Mouse (Mus musculus) cerebellum, adult 2 months (tissue): Measurements from ENCODE around the gene Olfr96. TPM values are rescaled to one million over a fixed set of nuclear protein-coding genes. Genes with fewer than 3 reads are reported as not detected.

Experiments used
- DNase-seq, 2 experiments: peaks; one replicate each; pipeline ENCODE4 v3.0.0; 2021
- H3K27ac ChIP-seq: fragments of 200-500 bp; 2 replicates; pipeline ENCODE4 v1.5.1; 2012; ENCODE audit warnings: low read length, control low read depth, inconsistent platforms; ENCODE audit not compliant: insufficient read depth
- H3K27me3 ChIP-seq: fragments of 200-500 bp; 2 replicates; pipeline ENCODE4 v1.6.1; 2012; ENCODE audit warnings: inconsistent platforms, mild to moderate bottlenecking, low read length, moderate library complexity; ENCODE audit not compliant: control insufficient read depth, insufficient read depth
- H3K4me1 ChIP-seq: fragments of 200-500 bp; 2 replicates; pipeline ENCODE4 v1.6.1; 2011; ENCODE audit warnings: low read length; ENCODE audit not compliant: control insufficient read depth, insufficient read depth
- H3K4me3 ChIP-seq: fragments of 200-500 bp; replicated peaks from 2 replicates; pipeline ENCODE3; 2011; ENCODE audit warnings: mild to moderate bottlenecking, low read depth, low read length, control low read depth; ENCODE audit not compliant: insufficient read depth
- CTCF ChIP-seq: fragments of 200-500 bp; IDR thresholded peaks from 2 replicates; pipeline ENCODE4 v1.5.1; 2011; ENCODE audit warnings: low read depth, mild to moderate bottlenecking, control low read depth, low read length, moderate library complexity, borderline replicate concordance; ENCODE audit not compliant: insufficient read depth
- POLR2A ChIP-seq: fragments of 200-500 bp; IDR thresholded peaks from 2 replicates; pipeline ENCODE4 v1.6.1; 2011; ENCODE audit warnings: low read length, control low read depth, borderline replicate concordance; ENCODE audit not compliant: insufficient read depth
- WGBS: fragments of 180-500 bp; shearing (Covaris S2); methylation state at CpG from one replicate; pipeline ENCODE4 v1.1.7; 2018; 5-methylcytosine and 5-hydroxymethylcytosine counted together
- polyA plus RNA-seq: library from polyadenylated mRNA; depleted of rRNA; stranded (reverse); fragments of >200 nt; gene quantifications from 2 replicates; pipeline ENCODE4 v1.2.3, GENCODE M21; 2012; rRNA removed

Gene Olfr96
- polyA plus RNA-seq, 1 experiment, result not detected

DNA sequence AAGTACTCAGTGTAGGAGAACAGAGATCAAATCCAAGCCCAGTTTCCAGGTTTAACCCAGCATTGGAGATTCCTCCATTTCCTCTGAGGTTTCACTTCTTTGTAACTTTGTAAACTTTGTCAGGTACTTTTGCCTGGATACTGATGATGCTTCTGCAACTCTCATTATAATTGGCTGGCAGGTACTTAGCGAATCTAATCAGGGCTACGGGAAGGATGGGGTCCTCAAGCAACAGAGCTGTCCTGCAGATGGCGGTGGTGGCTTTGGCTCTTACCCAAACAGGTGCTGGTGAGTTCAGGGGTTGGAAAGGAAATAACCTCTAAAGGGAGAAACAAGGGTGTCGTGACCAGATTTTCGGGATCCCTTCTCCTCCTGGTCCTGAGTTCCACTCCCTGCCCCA, 26.8 kb downstream of the Olfr96 start:
- H3K27me3 ChIP-seq, result no peaks in the 10 kb centered on the region

DNA sequence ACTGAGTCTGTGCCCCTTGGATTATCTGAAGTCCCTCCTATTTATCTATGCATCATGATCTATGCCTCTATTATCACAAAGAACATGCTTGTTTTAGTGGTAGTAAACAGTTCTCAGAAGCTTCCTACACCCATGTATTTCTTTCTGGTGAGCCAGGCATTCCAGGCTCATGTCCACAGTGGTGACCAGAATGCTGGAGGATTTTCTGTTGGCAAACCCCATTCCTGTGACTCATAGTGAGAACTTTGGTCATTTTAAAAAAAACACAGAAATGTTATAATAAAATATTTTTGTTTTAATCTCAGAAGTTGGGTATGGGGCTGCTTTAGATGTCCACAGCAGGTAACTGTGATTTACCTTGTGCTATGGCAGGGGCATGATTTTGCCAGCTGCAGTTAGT, 29.5 kb downstream of the Olfr96 start:
- Histone ChIP-seq H3K27me3 (no peaks in the 10 kb centered on the region), H3K27ac (no peak overlapping the region), H3K4me1 (no peaks in the 10 kb centered on the region), H3K4me3 (no peak overlapping the region)
- TF ChIP-seq POLR2A, result no peak
- DNase-seq, result no peak

More for the DNA sequence above, 26.8 kb downstream of the Olfr96 start:
- TF ChIP-seq POLR2A, result no peak
- TF ChIP-seq CTCF, result no peak
- no peak overlapping the region for H3K27ac ChIP-seq
- 27% methylated on average over 5 of the region's 5 CpGs for WGBS
- no peak overlapping the region for H3K4me3 ChIP-seq
- H3K4me1 ChIP-seq, result no peaks in the 10 kb centered on the region
- no peak for DNase-seq

DNA sequence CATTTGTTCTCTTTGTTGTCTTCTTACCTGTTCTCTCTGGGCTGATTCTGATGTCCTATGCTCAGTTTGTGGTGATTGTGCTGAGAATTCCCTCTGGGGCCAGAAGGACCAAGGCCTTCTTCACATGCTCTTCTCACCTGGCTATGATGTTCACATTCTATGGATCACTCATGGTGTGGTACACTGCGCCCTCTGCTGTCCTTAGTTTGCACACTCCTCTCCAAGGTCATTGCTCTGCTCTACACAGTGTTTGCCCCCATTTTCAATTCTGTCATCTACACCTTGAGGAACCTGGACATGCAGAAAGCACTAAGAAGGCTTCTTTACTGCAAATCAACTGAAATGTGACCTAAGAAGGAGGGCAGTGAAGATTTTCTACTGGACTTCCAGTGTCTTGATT, 30.6 kb downstream of the Olfr96 start:
- no peak for DNase-seq
- Histone ChIP-seq H3K27me3 (no peaks in the 10 kb centered on the region), H3K4me1 (no peaks in the 10 kb centered on the region), H3K27ac (no peak overlapping the region), H3K4me3 (no peak overlapping the region)
- WGBS, result 14% methylated on average over 1 of the region's 1 CpGs
- TF ChIP-seq CTCF, result peak; percentile 28; the same call in 1 of the 2 replicates
- TF ChIP-seq POLR2A, result no peak

DNA sequence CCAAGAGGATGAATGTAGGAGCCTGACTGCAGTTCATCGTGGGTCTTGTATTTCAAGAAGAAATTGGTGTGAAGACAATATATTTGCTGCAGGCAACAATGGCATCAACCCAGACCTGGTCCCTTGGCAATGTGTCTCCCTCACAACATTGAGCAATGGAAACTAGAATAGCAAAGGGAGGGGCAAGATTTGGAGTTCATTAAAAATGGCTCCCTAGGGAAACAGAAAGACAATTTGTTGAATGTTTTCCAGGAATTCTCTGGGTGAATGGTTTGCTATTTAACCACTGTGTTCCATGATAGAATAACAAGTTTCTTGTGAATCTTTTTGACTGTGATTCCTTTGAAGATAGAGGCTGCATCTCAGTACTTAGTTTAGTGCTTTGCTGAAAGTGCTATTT, 43.7 kb downstream of the Olfr96 start, which contains the start of gene Olfr98:
Gene Olfr98 (minus strand): TSS at position 124 of the 400 bp plus-strand sequence.
- no peak for DNase-seq
- 5% methylated on average over 1 of the region's 1 CpGs for WGBS

DNA sequence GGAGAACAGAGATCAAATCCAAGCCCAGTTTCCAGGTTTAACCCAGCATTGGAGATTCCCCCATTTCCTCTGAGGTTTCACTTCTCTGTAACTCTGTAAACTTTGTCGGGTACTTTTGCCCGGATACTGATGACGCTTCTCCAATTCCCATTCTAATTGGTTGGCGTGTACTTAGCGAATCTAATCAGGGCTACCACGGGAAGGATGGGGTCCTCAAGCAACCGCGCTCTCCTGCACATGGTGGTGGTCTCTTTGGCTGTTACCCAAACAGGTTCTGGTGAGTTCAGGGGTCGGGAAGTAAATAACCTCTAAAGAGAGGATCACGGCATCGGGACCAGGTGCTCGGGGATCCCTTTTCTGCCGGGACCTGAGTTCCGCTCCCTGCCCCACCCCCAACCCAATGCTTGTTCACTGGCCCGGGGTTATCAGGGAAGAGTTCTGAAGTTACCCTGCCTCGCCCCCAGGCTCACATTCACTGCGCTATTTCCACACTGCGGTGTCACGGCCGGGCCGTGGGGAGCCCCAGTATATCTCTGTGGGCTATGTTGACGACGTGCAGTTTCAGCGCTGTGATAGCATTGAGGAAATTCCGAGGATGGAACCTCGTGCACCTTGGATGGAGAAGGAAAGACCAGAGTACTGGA, 50.2 kb downstream of the Olfr96 start, which contains the start of gene H2-M3:
Gene H2-M3 (plus strand): TSS at position 163 of the 644 bp plus-strand sequence.
- peak; percentile 58 to 70 for DNase-seq
- no peak within 1 kb of the TSS for H3K27ac ChIP-seq
- no peaks in the 10 kb centered on the region for H3K4me1 ChIP-seq
- H3K4me3 ChIP-seq, result peak within 1 kb of the TSS; percentile 67
- WGBS, result 1% methylated on average over 26 of the region's 26 CpGs
- no peaks in the 10 kb centered on the region for H3K27me3 ChIP-seq
- TF ChIP-seq CTCF (no peak), POLR2A (no peak)

More for the DNA sequence above, 43.7 kb downstream of the Olfr96 start, which contains the start of gene Olfr98:
- Histone ChIP-seq H3K27ac (no peak within 1 kb of the TSS), H3K4me3 (no peak within 1 kb of the TSS), H3K27me3 (no peaks in the 10 kb centered on the region), H3K4me1 (no peaks in the 10 kb centered on the region)
- TF ChIP-seq CTCF (no peak), POLR2A (no peak)

DNA sequence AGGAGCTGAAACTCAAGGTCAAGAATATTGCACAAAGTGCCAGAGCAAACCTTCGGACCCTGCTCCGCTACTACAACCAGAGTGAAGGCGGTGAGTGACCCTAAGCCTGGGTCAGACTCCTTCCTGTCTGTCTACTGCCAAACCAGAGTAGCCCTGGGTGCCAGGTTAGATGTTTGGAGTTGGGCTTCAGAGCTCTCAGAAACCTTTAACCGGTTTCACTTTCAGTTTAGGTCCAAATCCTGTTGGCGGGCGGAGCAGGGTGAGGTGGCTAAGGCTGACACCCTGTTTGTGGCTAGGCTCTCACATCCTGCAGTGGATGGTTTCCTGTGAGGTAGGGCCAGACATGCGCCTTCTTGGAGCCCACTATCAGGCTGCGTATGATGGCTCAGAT, 50.8 kb downstream of the Olfr96 start:
- TF ChIP-seq CTCF (no peak), POLR2A (no peak)
- H3K27me3 ChIP-seq, result no peaks in the 10 kb centered on the region
- H3K4me1 ChIP-seq, result no peaks in the 10 kb centered on the region
- no peak for DNase-seq
- H3K4me3 ChIP-seq, result peak overlapping the region; percentile 67
- 65% methylated on average over 8 of the region's 8 CpGs for WGBS
- no peak overlapping the region for H3K27ac ChIP-seq

DNA sequence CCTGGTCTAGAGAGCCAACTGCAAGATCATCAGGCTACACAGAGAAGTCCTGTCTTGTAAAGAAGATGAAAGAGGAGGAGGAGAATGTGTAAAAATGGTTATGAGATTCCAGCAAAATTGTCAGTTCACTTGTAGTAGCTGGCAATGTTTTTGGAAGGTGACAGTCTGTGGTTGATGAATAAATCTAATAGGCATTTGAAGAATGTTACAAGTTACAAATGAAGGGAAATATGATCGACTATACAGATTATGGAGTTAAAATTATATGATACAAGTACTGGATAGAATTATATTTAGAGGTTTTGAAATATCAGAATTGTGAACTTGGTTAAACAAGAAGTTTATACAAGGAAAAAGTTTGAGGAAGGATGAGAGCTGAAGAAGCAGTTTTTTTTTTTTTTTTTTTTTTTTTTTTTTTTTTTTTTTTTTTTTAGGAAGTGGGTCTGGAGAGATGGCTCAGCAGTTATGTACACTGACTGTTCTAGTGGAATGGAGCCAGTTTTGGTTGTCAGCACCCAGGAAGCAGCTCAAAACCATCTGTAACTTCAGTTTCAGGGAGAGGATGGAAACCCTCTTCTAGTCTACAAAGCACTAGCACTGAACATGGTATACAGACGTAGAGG, 55.8 kb downstream of the Olfr96 start:
- Histone ChIP-seq H3K4me1 (no peaks in the 10 kb centered on the region), H3K4me3 (no peak overlapping the region), H3K27ac (no peak overlapping the region), H3K27me3 (no peaks in the 10 kb centered on the region)
- no peak for DNase-seq
- 88% methylated on average over 2 of the region's 2 CpGs for WGBS
- TF ChIP-seq POLR2A, result no peak
- no peak for TF ChIP-seq CTCF

Other genes starting within 250 kb of the Olfr96 start
- gene 2410137M14Rik, start 238.9 kb upstream of the Olfr96 start, polyA plus RNA-seq, result 0.29 TPM in 1 of 2 replicates, not detected in the other
- 0.55 and 0.77 TPM in 2 replicates for gene H2-M5, start 230.6 kb upstream of the Olfr96 start, polyA plus RNA-seq
- 10.3 and 12.0 TPM in 2 replicates for gene Zfp57, start 219.0 kb upstream of the Olfr96 start, polyA plus RNA-seq
- gene Mog, start 196.7 kb upstream of the Olfr96 start, polyA plus RNA-seq, result 145 and 178 TPM in 2 replicates
- gene Gabbr1, start 174.2 kb upstream of the Olfr96 start, polyA plus RNA-seq, result 403 and 405 TPM in 2 replicates
- not detected in 2 replicates for gene Olfr90, start 131.6 kb upstream of the Olfr96 start, polyA plus RNA-seq
- not detected in 2 replicates for gene Olfr91, start 121.9 kb upstream of the Olfr96 start, polyA plus RNA-seq
- gene Olfr92, start 100.1 kb upstream of the Olfr96 start, polyA plus RNA-seq, result not detected in 2 replicates
- gene Olfr93, start 58.7 kb upstream of the Olfr96 start, polyA plus RNA-seq, result not detected in 2 replicates
- gene Ubd, start 26.3 kb upstream of the Olfr96 start, polyA plus RNA-seq, result not detected in 2 replicates
- gene Olfr94, start 19.2 kb upstream of the Olfr96 start, polyA plus RNA-seq, result not detected in 2 replicates
- 0.03 TPM in 1 of 2 replicates, not detected in the other for gene Olfr95, start 7.0 kb upstream of the Olfr96 start, polyA plus RNA-seq
- gene Olfr97, start 17.2 kb downstream of the Olfr96 start, polyA plus RNA-seq, result not detected in 2 replicates
- gene Olfr98, start 43.6 kb downstream of the Olfr96 start, polyA plus RNA-seq, result not detected in 2 replicates
- gene H2-M3, start 50.1 kb downstream of the Olfr96 start, polyA plus RNA-seq, result 2.9 and 3.0 TPM in 2 replicates
- gene Olfr99, start 63.3 kb downstream of the Olfr96 start, polyA plus RNA-seq, result not detected in 2 replicates
- not detected in 2 replicates for gene Olfr101, start 84.2 kb downstream of the Olfr96 start, polyA plus RNA-seq
- gene Olfr102, start 96.9 kb downstream of the Olfr96 start, polyA plus RNA-seq, result not detected in 2 replicates
- not detected in 2 replicates for gene Olfr103, start 119.6 kb downstream of the Olfr96 start, polyA plus RNA-seq
- not detected in 2 replicates for gene Olfr104-ps, start 139.4 kb downstream of the Olfr96 start, polyA plus RNA-seq
- not detected in 2 replicates for gene Olfr105-ps, start 158.9 kb downstream of the Olfr96 start, polyA plus RNA-seq
- gene Olfr106-ps, start 170.2 kb downstream of the Olfr96 start, polyA plus RNA-seq, result not detected in 2 replicates
- gene Olfr107, start 179.1 kb downstream of the Olfr96 start, polyA plus RNA-seq, result not detected in 2 replicates
- not detected in 2 replicates for gene Olfr108, start 225.3 kb downstream of the Olfr96 start, polyA plus RNA-seq
- not detected in 2 replicates for gene Olfr109, start 238.8 kb downstream of the Olfr96 start, polyA plus RNA-seq